Mouse (Mus musculus) olfactory bulb, adult 2 months (tissue): Measurements from ENCODE around the gene Lrrc15.

Experiments
- CTCF ChIP-seq: fragments of 200-500 bp; IDR thresholded peaks from 2 replicates; pipeline ENCODE4 v1.5.1; 2012; ENCODE audit warnings: low read depth, mild to moderate bottlenecking, low read length, moderate library complexity; ENCODE audit not compliant: insufficient read depth
- POLR2A ChIP-seq: fragments of 200-500 bp; IDR thresholded peaks from 2 replicates; pipeline ENCODE4 v1.6.1; 2012; ENCODE audit warnings: mild to moderate bottlenecking, low read depth, low read length, moderate library complexity; ENCODE audit not compliant: insufficient read depth

DNA sequence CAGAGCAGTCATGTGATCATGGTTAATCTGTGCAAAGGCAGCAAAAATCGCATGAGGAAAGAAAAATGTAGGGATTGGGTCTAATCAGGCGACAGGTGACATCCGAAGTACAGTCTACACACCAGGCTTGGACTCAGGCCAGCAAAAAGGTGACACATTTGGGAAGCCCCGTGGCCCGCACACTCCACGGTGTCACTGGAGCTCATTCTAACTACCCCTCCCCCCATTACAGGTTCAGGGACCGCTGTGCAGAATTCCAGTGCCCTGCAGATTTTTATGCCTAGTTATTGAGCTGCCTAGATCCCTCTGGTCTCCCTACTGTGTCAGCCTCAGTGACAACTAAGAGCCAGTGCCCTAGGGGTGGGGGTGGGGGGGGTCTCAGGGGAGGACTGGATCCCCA, 14.4 kb upstream of the Lrrc15 start:
- TF ChIP-seq CTCF (no peak), POLR2A (no peak)
